Comparison of ENCODE assay signal across 20 mouse cellular contexts in the genomic region with DNA sequence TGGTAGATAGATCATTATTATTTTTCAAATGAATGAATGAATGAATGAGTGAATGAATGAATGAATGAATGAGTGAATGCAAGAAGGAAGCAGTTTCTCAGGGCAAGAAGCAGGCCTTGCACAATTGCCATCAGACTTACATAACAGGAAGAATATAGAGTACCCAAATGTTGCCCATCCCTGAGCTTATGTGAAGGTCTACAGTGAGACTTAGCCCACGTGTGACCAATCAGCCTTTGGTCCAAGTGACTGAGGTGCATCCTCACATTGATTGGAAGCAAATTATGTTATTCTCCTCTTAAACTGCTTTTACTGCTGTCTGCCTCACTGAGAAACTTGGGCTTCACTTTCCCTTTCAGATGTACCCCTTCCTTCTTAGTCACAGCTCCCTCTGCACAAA. TPM values are rescaled to one million over a fixed set of nuclear protein-coding genes. Genes with fewer than 3 reads are reported as not detected.
DNase-seq lines count a peak whose midpoint lies in the region; ATAC-seq and TF ChIP-seq lines count a peak whose summit lies in the region.
"Had no signal": no experiment of that assay in that cellular context is flagged by ENCODE, and none has a peak within 500 bp of the region (broad histone marks: within the 10 kb centered on the region; RNA-seq: fewer than 3 reads in every experiment).

No protein-coding gene starts in this region.

- DNase-seq in CD4-positive, CD25-positive, alpha-beta regulatory T cell, adult 2 months (ENCODE audit: low read depth, low spot score): peak; percentile 43
- DNase-seq in midbrain, embryonic 11.5 days (ENCODE audit: low spot score, missing footprints): peak; percentile 51
- no peak for DNase-seq in midbrain, embryonic 14.5 days
- DNase-seq in heart, adult 2 months: no peak
- DNase-seq: adrenal gland, adult 8-10 months; adrenal gland, postnatal 25 days; B cell, adult 2 months; cerebellum, adult 18-20 months; cerebellum, adult 9-10 months; cerebellum, postnatal 14 days; gastrocnemius, postnatal 25 days had no signal

- no peak for TF ChIP-seq POLR2A in heart, adult 2 months (IDR thresholded peaks at IDR 0.05; ENCODE audit: insufficient read depth, low read depth, low read length)

- 92% methylated on average over 1 of the region's 1 CpGs for WGBS in midbrain, embryonic 11.5 days
- WGBS in midbrain, embryonic 14.5 days: 91% methylated on average over 1 of the region's 1 CpGs
- WGBS in heart, adult 2 months: 82% methylated on average over 1 of the region's 1 CpGs

- H3K4me2 ChIP-seq in midbrain, embryonic 11.5 days: no peak overlapping the region
- H3K4me2 ChIP-seq in midbrain, embryonic 14.5 days (ENCODE audit: low read length): no peak overlapping the region
- H3K4me2 ChIP-seq: heart, embryonic 11.5 days; hindbrain, embryonic 12.5 days; hindbrain, embryonic 15.5 days; intestine, embryonic 15.5 days had no signal

- intact Hi-C loops in heart, adult 2 months (cut with DNase I): no loop called here

- no peak for TF ChIP-seq CTCF in heart, adult 2 months (IDR thresholded peaks at IDR 0.05)

- H3K9me3 ChIP-seq in midbrain, embryonic 11.5 days (ENCODE audit: control insufficient read depth, low read length): no peaks in the 10 kb centered on the region
- no peaks in the 10 kb centered on the region for H3K9me3 ChIP-seq in midbrain, embryonic 14.5 days (ENCODE audit: control insufficient read depth, low read length)
- H3K9me3 ChIP-seq: forebrain, embryonic 10.5 days; hindbrain, embryonic 12.5 days; hindbrain, embryonic 15.5 days; intestine, embryonic 15.5 days had no signal

- TF ChIP-seq EP300 in heart, adult 2 months (IDR thresholded peaks at IDR 0.05; ENCODE audit: insufficient read depth, low read depth, low read length): no peak

- H3K79me2 ChIP-seq in heart, adult 2 months (replicated peaks; ENCODE audit: control insufficient read depth, insufficient read depth, low read length): no peaks in the 10 kb centered on the region

- ATAC-seq in CD4-positive, CD25-positive, alpha-beta regulatory T cell, adult 4 months: no peak
- no peak for ATAC-seq in midbrain, embryonic 11.5 days (ENCODE audit: low FRiP score)
- ATAC-seq in midbrain, embryonic 14.5 days (ENCODE audit: low FRiP score, low TSS enrichment): no peak
- ATAC-seq in megakaryocyte, adult 5-6 weeks (ENCODE audit: poor library complexity, severe bottlenecking): peak; percentile 28; the same call in 1 of the 2 replicates
- ATAC-seq: activated CD4-positive, CD25-positive, alpha-beta regulatory T cell, adult 4 months; forebrain, embryonic 14.5 days; intestine, embryonic 15.5 days had no signal

- H3K4me1 ChIP-seq in midbrain, embryonic 11.5 days (ENCODE audit: control insufficient read depth, insufficient read depth, low read length): peaks cover 11% of the 10 kb centered on the region
- H3K4me1 ChIP-seq in midbrain, embryonic 14.5 days (ENCODE audit: control insufficient read depth, insufficient read depth, low read length): peaks cover 17% of the 10 kb centered on the region
- peaks cover 2% of the 10 kb centered on the region for H3K4me1 ChIP-seq in heart, adult 2 months (ENCODE audit: control insufficient read depth, insufficient read depth, low read length)

- H3K36me3 ChIP-seq in midbrain, embryonic 11.5 days (ENCODE audit: control insufficient read depth, insufficient read depth, low read length): no peaks in the 10 kb centered on the region
- no peaks in the 10 kb centered on the region for H3K36me3 ChIP-seq in midbrain, embryonic 14.5 days (ENCODE audit: control insufficient read depth, insufficient read depth, low read length)
- no peaks in the 10 kb centered on the region for H3K36me3 ChIP-seq in heart, adult 2 months (ENCODE audit: control insufficient read depth, insufficient read depth, low read length)
- H3K36me3 ChIP-seq: forebrain, embryonic 10.5 days; hindbrain, embryonic 12.5 days; hindbrain, embryonic 15.5 days; intestine, embryonic 15.5 days had no signal

- H3K4me3 ChIP-seq in midbrain, embryonic 11.5 days (ENCODE audit: low read depth, low read length): no peak overlapping the region
- H3K4me3 ChIP-seq in midbrain, embryonic 14.5 days (replicated peaks; ENCODE audit: low read depth, low read length): no peak overlapping the region
- H3K4me3 ChIP-seq in heart, adult 2 months: no peak overlapping the region
- H3K4me3 ChIP-seq: forebrain, embryonic 10.5 days; hindbrain, embryonic 12.5 days; hindbrain, embryonic 15.5 days; intestine, embryonic 15.5 days had no signal

- no peaks in the 10 kb centered on the region for H3K27me3 ChIP-seq in midbrain, embryonic 11.5 days (ENCODE audit: control insufficient read depth, insufficient read depth, low read length)
- no peaks in the 10 kb centered on the region for H3K27me3 ChIP-seq in midbrain, embryonic 14.5 days (ENCODE audit: control insufficient read depth, insufficient read depth, low read length)
- H3K27me3 ChIP-seq in heart, adult 2 months (ENCODE audit: control insufficient read depth, insufficient read depth, low read length): no peaks in the 10 kb centered on the region
- H3K27me3 ChIP-seq: hindbrain, embryonic 12.5 days; hindbrain, embryonic 15.5 days; intestine, embryonic 15.5 days had no signal

- H3K9ac ChIP-seq in midbrain, embryonic 11.5 days (ENCODE audit: low read length): no peak overlapping the region
- H3K9ac ChIP-seq in midbrain, embryonic 14.5 days (replicated peaks; ENCODE audit: low read length): no peak overlapping the region
- H3K9ac ChIP-seq in heart, adult 2 months (ENCODE audit: low read depth, low read length): no peak overlapping the region
- H3K9ac ChIP-seq: hindbrain, embryonic 12.5 days; hindbrain, embryonic 15.5 days; intestine, embryonic 15.5 days had no signal

- H3K27ac ChIP-seq in midbrain, embryonic 11.5 days (ENCODE audit: low read depth, low read length): no peak overlapping the region
- no peak overlapping the region for H3K27ac ChIP-seq in midbrain, embryonic 14.5 days (replicated peaks; ENCODE audit: low read depth, low read length)
- H3K27ac ChIP-seq in heart, adult 2 months: no peak overlapping the region
- H3K27ac ChIP-seq: forebrain, embryonic 10.5 days; hindbrain, embryonic 12.5 days; hindbrain, embryonic 15.5 days; intestine, embryonic 15.5 days had no signal

RNA-seq across cellular contexts. Expression of gene Ripor2, which starts 26.7 kb away (rescaled TPM):
- 100 to 1,000 TPM; 228 to 281 TPM for polyA plus RNA-seq in CD4-positive, CD25-positive, alpha-beta regulatory T cell, adult 4 months (2017; shearing (Covaris generic))
- polyA plus RNA-seq in midbrain, embryonic 11.5 days (2014; fragmentation: Nextera tagmentation; extraction: Ambion mirVana): 9.2 and 11.1 TPM in 2 replicates
- 31.2 and 33.4 TPM in 2 replicates for polyA plus RNA-seq in midbrain, embryonic 14.5 days (2014; fragmentation: Nextera tagmentation; extraction: Ambion mirVana)
- 87.3 and 93.1 TPM in 2 replicates for total RNA-seq in megakaryocyte, adult 5-6 weeks (2015)
- 65.3 and 80.5 TPM in 2 replicates for total RNA-seq in megakaryocyte, adult 5-6 weeks (2017)
- total RNA-seq in heart, adult 2 months (2021): 1 to 10 TPM; 7.4 to 8.2 TPM
- 4.7 and 5.5 TPM in 2 replicates for polyA plus RNA-seq in heart, adult 2 months (2012; rRNA removed)

Comparison
In these comparisons a context has a peak if more than half of its experiments do, and no peak if none do; other contexts are left out.
1. DNase-seq: peak in CD4-positive, CD25-positive, alpha-beta regulatory T cell, adult 2 months (single experiment) and midbrain, embryonic 11.5 days (single experiment); none in midbrain, embryonic 14.5 days (single experiment) and heart, adult 2 months (0 of 2).